Comparison of ENCODE assay signal across 21 mouse cellular contexts in genomic region chr1:52973198-52973597, GRCm38 (mm10). TPM values are rescaled to one million over a fixed set of nuclear protein-coding genes. Genes with fewer than 3 reads are reported as not detected.
"Had no signal": no experiment of that assay in that cellular context is flagged by ENCODE, and none has a peak within 500 bp of the region (broad histone marks: within the 10 kb centered on the region; RNA-seq: fewer than 3 reads in every experiment).

No protein-coding gene starts in this region.

- H3K4me1 ChIP-seq: liver, embryonic 13.5 days; liver, embryonic 15.5 days; lung, embryonic 15.5 days; midbrain, embryonic 10.5 days; midbrain, embryonic 12.5 days; stomach, embryonic 15.5 days had no signal

- DNase-seq: liver, embryonic 13.5 days; liver, postnatal 0 days; lung, adult 2 months; lung, postnatal 14 days; lung, postnatal 4 days; midbrain, embryonic 14.5 days; right cerebral cortex, postnatal 25 days; right cerebral cortex, postnatal 4 days; thymus, adult 2 months; thymus, postnatal 25 days; thymus, postnatal 4 days had no signal

- H3K27ac ChIP-seq: liver, embryonic 13.5 days; liver, embryonic 15.5 days; lung, embryonic 15.5 days; midbrain, embryonic 10.5 days; midbrain, embryonic 12.5 days; neural tube, embryonic 13.5 days; neural tube, embryonic 15.5 days; stomach, embryonic 15.5 days; stomach, postnatal 0 days had no signal

- H3K4me3 ChIP-seq: liver, embryonic 13.5 days; liver, embryonic 15.5 days; lung, embryonic 15.5 days; midbrain, embryonic 10.5 days; midbrain, embryonic 12.5 days; myocyte; neural tube, embryonic 13.5 days; neural tube, embryonic 15.5 days; stomach, embryonic 15.5 days had no signal

RNA-seq across cellular contexts. Expression of gene 1700019D03Rik, which starts 46.8 kb away (rescaled TPM):
- total RNA-seq: megakaryocyte-erythroid progenitor cell, adult 5-6 weeks had no signal
